Comparison of ENCODE assay signal across 21 mouse cellular contexts in genomic region chr19:42677452-42677851, GRCm38 (mm10).
DNase-seq lines count a peak whose midpoint lies in the region; TF ChIP-seq lines count a peak whose summit lies in the region.
"Had no signal": no experiment of that assay in that cellular context is flagged by ENCODE, and none has a peak within 500 bp of the region (broad histone marks: within the 10 kb centered on the region; RNA-seq: fewer than 3 reads in every experiment).

No protein-coding gene starts in this region.

- no peak overlapping the region for H3K4me3 ChIP-seq in bone marrow macrophage, adult 2 months (ENCODE audit: insufficient read depth, low read length)
- H3K4me3 ChIP-seq in macrophage (ENCODE audit: inconsistent target), result no peak overlapping the region
- H3K4me3 ChIP-seq: embryonic facial prominence, embryonic 13.5 days; forebrain, embryonic 10.5 days; forebrain, embryonic 15.5 days; heart, embryonic 13.5 days; hindbrain, embryonic 10.5 days; hindbrain, embryonic 15.5 days; liver, embryonic 15.5 days; lung, embryonic 15.5 days; midbrain, embryonic 13.5 days; neural tube, embryonic 13.5 days had no signal

- no peaks in the 10 kb centered on the region for H3K79me2 ChIP-seq in macrophage (ENCODE audit: inconsistent target)

- H3K4me1 ChIP-seq in bone marrow macrophage, adult 2 months (ENCODE audit: control insufficient read depth, insufficient read depth, low read length), result peaks cover 18% of the 10 kb centered on the region
- H3K4me1 ChIP-seq: embryonic facial prominence, embryonic 13.5 days; liver, embryonic 15.5 days; lung, embryonic 15.5 days had no signal

- TF ChIP-seq CTCF in bone marrow macrophage, adult 2 months (IDR thresholded peaks at IDR 0.05; ENCODE audit: low read depth, low read length), result no peak

- H3K27ac ChIP-seq in bone marrow macrophage, adult 2 months (ENCODE audit: insufficient read depth, low read depth, low read length), result peak overlapping the region; percentile 93
- peak overlapping the region; percentile 21; the same call in 1 of the 2 replicates for H3K27ac ChIP-seq in macrophage
- H3K27ac ChIP-seq: embryonic facial prominence, embryonic 13.5 days; forebrain, embryonic 10.5 days; forebrain, embryonic 15.5 days; heart, embryonic 13.5 days; hindbrain, embryonic 10.5 days; hindbrain, embryonic 15.5 days; liver, embryonic 15.5 days; lung, embryonic 15.5 days; midbrain, embryonic 13.5 days; neural tube, embryonic 13.5 days had no signal

- no peaks in the 10 kb centered on the region for H3K36me3 ChIP-seq in macrophage (ENCODE audit: inconsistent target)
- H3K36me3 ChIP-seq: embryonic facial prominence, embryonic 13.5 days; forebrain, embryonic 10.5 days; forebrain, embryonic 15.5 days; heart, embryonic 13.5 days; hindbrain, embryonic 10.5 days; hindbrain, embryonic 15.5 days; liver, embryonic 15.5 days; lung, embryonic 15.5 days; midbrain, embryonic 13.5 days; neural tube, embryonic 13.5 days had no signal

- DNase-seq in kidney, adult 8-10 months, result peak; percentile 23 to 38
- no peak for DNase-seq in kidney, adult 18-20 months
- peak; percentile 51 for DNase-seq in kidney, postnatal 10 days
- DNase-seq in right cerebral cortex, postnatal 4 days, result no peak
- DNase-seq: adrenal gland, adult 2 months; cerebellum, adult 11-12 months; cerebellum, adult 9-11 months; layer of hippocampus, adult 9-11 months; liver had no signal

- 0 out of 2 replicates have a peak, but pooled peaks have one; percentile 32 for TF ChIP-seq POLR2A in bone marrow macrophage, adult 2 months (IDR thresholded peaks at IDR 0.05; ENCODE audit: borderline replicate concordance, low read depth, low read length)

- 73% methylated on average over 3 of the region's 3 CpGs for WGBS in macrophage (ENCODE audit: missing documents)

Comparison
In these comparisons a context has a peak if more than half of its experiments do, and no peak if none do; other contexts are left out.
1. DNase-seq: peak in kidney, adult 8-10 months (2 of 2) and kidney, postnatal 10 days (single experiment); none in kidney, adult 18-20 months (single experiment) and right cerebral cortex, postnatal 4 days (single experiment).